Mouse (Mus musculus): ENCODE data around the gene Mef2d. TPM values are rescaled to one million over a fixed set of nuclear protein-coding genes. Genes with fewer than 3 reads are reported as not detected.

The Mef2d gene
- total RNA-seq, 2 experiments from 2014 or later, result 19.8 to 38.2 TPM

GRCm38 (mm10) chr3:88205176-88205562 lies 63.0 kb downstream of the Mef2d start:
- no peak for ATAC-seq (replicated peaks; ENCODE audit: low FRiP score, poor library complexity, severe bottlenecking)

- ATAC-seq (replicated peaks; ENCODE audit: low FRiP score, poor library complexity, severe bottlenecking), result no peak
Measured at GRCm38 (mm10) chr3:88205563-88206491, 63.7 kb downstream of the Mef2d start.

GRCm38 (mm10) chr3:88206500-88206899 lies 64.3 kb downstream of the Mef2d start:
- no peak for ATAC-seq (replicated peaks; ENCODE audit: low FRiP score, poor library complexity, severe bottlenecking)

GRCm38 (mm10) chr3:88206901-88207371 lies 64.8 kb downstream of the Mef2d start:
- ATAC-seq (replicated peaks; ENCODE audit: low FRiP score, poor library complexity, severe bottlenecking), result no peak

- ATAC-seq (replicated peaks; ENCODE audit: low FRiP score, poor library complexity, severe bottlenecking), result no peak
Measured at GRCm38 (mm10) chr3:88207451-88208100, 65.4 kb downstream of the Mef2d start.

- ATAC-seq (replicated peaks; ENCODE audit: low FRiP score, poor library complexity, severe bottlenecking), result no peak
Measured at GRCm38 (mm10) chr3:88208226-88208720, 66.1 kb downstream of the Mef2d start.

- ATAC-seq (replicated peaks; ENCODE audit: low FRiP score, poor library complexity, severe bottlenecking), result no peak
Measured at GRCm38 (mm10) chr3:88209306-88209705, 67.1 kb downstream of the Mef2d start.

GRCm38 (mm10) chr3:88210121-88210520 lies 67.9 kb downstream of the Mef2d start:
- ATAC-seq (replicated peaks; ENCODE audit: low FRiP score, poor library complexity, severe bottlenecking), result no peak

- ATAC-seq (replicated peaks; ENCODE audit: low FRiP score, poor library complexity, severe bottlenecking), result no peak
Measured at GRCm38 (mm10) chr3:88210918-88211317, 68.7 kb downstream of the Mef2d start.

GRCm38 (mm10) chr3:88212356-88212755 lies 70.2 kb downstream of the Mef2d start:
- ATAC-seq (replicated peaks; ENCODE audit: low FRiP score, poor library complexity, severe bottlenecking), result no peak

- ATAC-seq (replicated peaks; ENCODE audit: low FRiP score, poor library complexity, severe bottlenecking), result no peak
Measured at GRCm38 (mm10) chr3:88213019-88213418, 70.8 kb downstream of the Mef2d start.

- ATAC-seq (replicated peaks; ENCODE audit: low FRiP score, poor library complexity, severe bottlenecking), result no peak
Measured at GRCm38 (mm10) chr3:88214197-88214938, 72.2 kb downstream of the Mef2d start.

- no peak for ATAC-seq (replicated peaks; ENCODE audit: low FRiP score, poor library complexity, severe bottlenecking)
Measured at GRCm38 (mm10) chr3:88214971-88215552, 72.9 kb downstream of the Mef2d start.

GRCm38 (mm10) chr3:88215553-88216004 lies 73.4 kb downstream of the Mef2d start:
- no peak for ATAC-seq (replicated peaks; ENCODE audit: low FRiP score, poor library complexity, severe bottlenecking)

- ATAC-seq (replicated peaks; ENCODE audit: low FRiP score, poor library complexity, severe bottlenecking), result no peak
Measured at GRCm38 (mm10) chr3:88216116-88216515, 73.9 kb downstream of the Mef2d start.

- ATAC-seq (replicated peaks; ENCODE audit: low FRiP score, poor library complexity, severe bottlenecking), result no peak
Measured at GRCm38 (mm10) chr3:88216534-88217326, 74.6 kb downstream of the Mef2d start.

- no peak for ATAC-seq (replicated peaks; ENCODE audit: low FRiP score, poor library complexity, severe bottlenecking)
Measured at GRCm38 (mm10) chr3:88217679-88218078, 75.5 kb downstream of the Mef2d start.

- no peak for ATAC-seq (replicated peaks; ENCODE audit: low FRiP score, poor library complexity, severe bottlenecking)
Measured at GRCm38 (mm10) chr3:88219940-88220339, 77.8 kb downstream of the Mef2d start.

GRCm38 (mm10) chr3:88220842-88221241 lies 78.7 kb downstream of the Mef2d start:
- no peak for ATAC-seq (replicated peaks; ENCODE audit: low FRiP score, poor library complexity, severe bottlenecking)

Data from erythroblast, adult 5-6 weeks (primary cell).